Mouse (Mus musculus) neural tube, embryonic 12.5 days (tissue): ENCODE measurements around the gene Col17a1. TPM values are rescaled to one million over a fixed set of nuclear protein-coding genes. Genes with fewer than 3 reads are reported as not detected.

Experiments used
- ATAC-seq: fragments of 200-750 bp; cut with Nextera tagmentation; 2 replicates; pipeline ENCODE4 v1.8.0; 2017; ENCODE audit warnings: low read depth, mild to moderate bottlenecking, moderate TSS enrichment, moderate library complexity; ENCODE audit not compliant: low FRiP score
- H3K27ac ChIP-seq: fragments of 300-500 bp; sonication (generic); 2 replicates; pipeline ENCODE4 v1.5.1; 2016
- H3K27me3 ChIP-seq: fragments of 300-500 bp; sonication (generic); replicated peaks from 2 replicates; pipeline ENCODE4 v1.6.1; 2016; ENCODE audit warnings: mild to moderate bottlenecking
- H3K36me3 ChIP-seq: fragments of 300-500 bp; sonication (generic); 2 replicates; pipeline ENCODE4 v1.6.1; 2016; ENCODE audit warnings: mild to moderate bottlenecking
- H3K4me1 ChIP-seq: fragments of 300-500 bp; sonication (generic); 2 replicates; pipeline ENCODE4 v1.6.1; 2016
- H3K4me2 ChIP-seq: fragments of 300-500 bp; sonication (generic); replicated peaks from 2 replicates; pipeline ENCODE4 v1.6.1; 2016; ENCODE audit warnings: mild to moderate bottlenecking
- H3K4me3 ChIP-seq: fragments of 300-500 bp; sonication (generic); 2 replicates; pipeline ENCODE4 v1.5.1; 2016
- H3K9ac ChIP-seq: fragments of 300-500 bp; sonication (generic); 2 replicates; pipeline ENCODE4 v1.6.1; 2016; ENCODE audit warnings: mild to moderate bottlenecking
- H3K9me3 ChIP-seq: fragments of 300-500 bp; sonication (generic); 2 replicates; pipeline ENCODE4 v1.6.1; 2016; ENCODE audit warnings: mild to moderate bottlenecking
- WGBS: fragments of 180-500 bp; shearing (Covaris S2); methylation state at CpG from one replicate; pipeline ENCODE4 v1.1.7; 2016; 5-methylcytosine and 5-hydroxymethylcytosine counted together
- polyA plus RNA-seq: library from polyadenylated mRNA; unstranded; fragments of >200 nt; fragmentation: Nextera tagmentation; extraction: Ambion mirVana; gene quantifications from 2 replicates; pipeline ENCODE4 v1.2.1, GENCODE M21; 2016

Gene Col17a1
- 0.43 and 0.56 TPM in 2 replicates for polyA plus RNA-seq

GRCm38 (mm10) chr19:47691994-47692393 is at the start of gene Col17a1:
Gene Col17a1 (minus strand): TSS chr19:47692094.
- no peak for ATAC-seq
- no peaks in the 10 kb centered on the region for H3K36me3 ChIP-seq
- H3K4me2 ChIP-seq, result no peak within 1 kb of the TSS
- no peaks in the 10 kb centered on the region for H3K9me3 ChIP-seq
- no peak within 1 kb of the TSS for H3K9ac ChIP-seq
- 76% methylated on average over 6 of the region's 6 CpGs for WGBS
- no peaks in the 10 kb centered on the region for H3K4me1 ChIP-seq
- H3K4me3 ChIP-seq, result no peak within 1 kb of the TSS
- H3K27ac ChIP-seq, result no peak within 1 kb of the TSS
- no peaks in the 10 kb centered on the region for H3K27me3 ChIP-seq

GRCm38 (mm10) chr19:47731931-47732330 is 40.0 kb upstream of the Col17a1 start:
- Histone ChIP-seq H3K4me3 (peak overlapping the region; percentile 76), H3K27me3 (no peaks in the 10 kb centered on the region), H3K9me3 (no peaks in the 10 kb centered on the region), H3K36me3 (peaks cover 38% of the 10 kb centered on the region), H3K4me2 (peak overlapping the region; percentile 79), H3K27ac (peak overlapping the region; percentile 90), H3K4me1 (peaks cover 5% of the 10 kb centered on the region), H3K9ac (peak overlapping the region; percentile 74)
- ATAC-seq, result peak; percentile 45
- 5% methylated on average over 14 of the region's 15 CpGs for WGBS

- peaks cover 5% of the 10 kb centered on the region for H3K4me1 ChIP-seq
- H3K4me2 ChIP-seq, result peak within 1 kb of the TSS; percentile 79
- H3K9ac ChIP-seq, result peak within 1 kb of the TSS; percentile 74
- no peaks in the 10 kb centered on the region for H3K9me3 ChIP-seq
- peaks cover 35% of the 10 kb centered on the region for H3K36me3 ChIP-seq
- peak; percentile 96 for ATAC-seq
- under 1% methylated on average over 72 of the region's 72 CpGs for WGBS
- no peaks in the 10 kb centered on the region for H3K27me3 ChIP-seq
- peak within 1 kb of the TSS; percentile 90 for H3K27ac ChIP-seq
- H3K4me3 ChIP-seq, result peak within 1 kb of the TSS; percentile 76
Measured at GRCm38 (mm10) chr19:47731071-47731881, 39.4 kb upstream of the Col17a1 start, which contains the start of gene Sfr1. Gene Sfr1 (plus strand): TSS chr19:47731682.

GRCm38 (mm10) chr19:47730691-47731070 is 38.8 kb upstream of the Col17a1 start:
- Histone ChIP-seq H3K27ac (peak overlapping the region; percentile 80), H3K9ac (peak overlapping the region; percentile 74), H3K4me3 (peak overlapping the region; percentile 76), H3K4me1 (peaks cover 5% of the 10 kb centered on the region), H3K27me3 (no peaks in the 10 kb centered on the region), H3K9me3 (no peaks in the 10 kb centered on the region), H3K36me3 (peaks cover 29% of the 10 kb centered on the region), H3K4me2 (peak overlapping the region; percentile 79)
- WGBS, result 0% methylated on average over 12 of the region's 12 CpGs
- peak; percentile 78 for ATAC-seq

- Histone ChIP-seq H3K4me2 (no peak overlapping the region), H3K9me3 (no peaks in the 10 kb centered on the region), H3K36me3 (no peaks in the 10 kb centered on the region), H3K27ac (no peak overlapping the region), H3K4me1 (no peaks in the 10 kb centered on the region), H3K4me3 (no peak overlapping the region), H3K27me3 (no peaks in the 10 kb centered on the region), H3K9ac (no peak overlapping the region)
- 85% methylated on average over 7 of the region's 7 CpGs for WGBS
- no peak for ATAC-seq
Measured at GRCm38 (mm10) chr19:47725643-47726140, 33.8 kb upstream of the Col17a1 start.

GRCm38 (mm10) chr19:47724903-47725302 is 33.0 kb upstream of the Col17a1 start:
- WGBS, result 78% methylated on average over 4 of the region's 4 CpGs
- Histone ChIP-seq H3K4me1 (no peaks in the 10 kb centered on the region), H3K4me2 (no peak overlapping the region), H3K4me3 (no peak overlapping the region), H3K27ac (no peak overlapping the region), H3K36me3 (no peaks in the 10 kb centered on the region), H3K9me3 (no peaks in the 10 kb centered on the region), H3K27me3 (no peaks in the 10 kb centered on the region), H3K9ac (no peak overlapping the region)
- ATAC-seq, result no peak

- no peak for ATAC-seq
- no peak overlapping the region for H3K4me3 ChIP-seq
- H3K9ac ChIP-seq, result no peak overlapping the region
- H3K27ac ChIP-seq, result no peak overlapping the region
- no peaks in the 10 kb centered on the region for H3K27me3 ChIP-seq
- no peaks in the 10 kb centered on the region for H3K36me3 ChIP-seq
- H3K4me2 ChIP-seq, result no peak overlapping the region
- H3K4me1 ChIP-seq, result no peaks in the 10 kb centered on the region
- H3K9me3 ChIP-seq, result no peaks in the 10 kb centered on the region
- WGBS, result 53% methylated on average over 6 of the region's 6 CpGs
Measured at GRCm38 (mm10) chr19:47722471-47722870, 30.6 kb upstream of the Col17a1 start.

- no peak overlapping the region for H3K9ac ChIP-seq
- 92% methylated on average over 3 of the region's 3 CpGs for WGBS
- no peak overlapping the region for H3K4me2 ChIP-seq
- ATAC-seq, result no peak
- no peaks in the 10 kb centered on the region for H3K9me3 ChIP-seq
- H3K4me3 ChIP-seq, result no peak overlapping the region
- H3K4me1 ChIP-seq, result no peaks in the 10 kb centered on the region
- H3K27ac ChIP-seq, result no peak overlapping the region
- H3K27me3 ChIP-seq, result no peaks in the 10 kb centered on the region
- H3K36me3 ChIP-seq, result no peaks in the 10 kb centered on the region
Measured at GRCm38 (mm10) chr19:47719147-47719546, 27.3 kb upstream of the Col17a1 start.

- Histone ChIP-seq H3K27me3 (no peaks in the 10 kb centered on the region), H3K4me3 (no peak overlapping the region), H3K9ac (no peak overlapping the region), H3K9me3 (no peaks in the 10 kb centered on the region), H3K27ac (no peak overlapping the region), H3K4me1 (no peaks in the 10 kb centered on the region), H3K36me3 (no peaks in the 10 kb centered on the region), H3K4me2 (no peak overlapping the region)
- no peak for ATAC-seq
- 64% methylated on average over 2 of the region's 2 CpGs for WGBS
Measured at GRCm38 (mm10) chr19:47716144-47716543, 24.2 kb upstream of the Col17a1 start.

- no peak overlapping the region for H3K27ac ChIP-seq
- no peaks in the 10 kb centered on the region for H3K27me3 ChIP-seq
- 92% methylated on average over 9 of the region's 9 CpGs for WGBS
- ATAC-seq, result no peak
- H3K36me3 ChIP-seq, result no peaks in the 10 kb centered on the region
- H3K9ac ChIP-seq, result no peak overlapping the region
- H3K9me3 ChIP-seq, result no peaks in the 10 kb centered on the region
- no peak overlapping the region for H3K4me2 ChIP-seq
- H3K4me1 ChIP-seq, result no peaks in the 10 kb centered on the region
- H3K4me3 ChIP-seq, result no peak overlapping the region
Measured at GRCm38 (mm10) chr19:47713457-47713856, 21.6 kb upstream of the Col17a1 start.

- no peaks in the 10 kb centered on the region for H3K27me3 ChIP-seq
- no peaks in the 10 kb centered on the region for H3K36me3 ChIP-seq
- H3K9ac ChIP-seq, result no peak overlapping the region
- H3K4me2 ChIP-seq, result no peak overlapping the region
- no peak for ATAC-seq
- no peak overlapping the region for H3K4me3 ChIP-seq
- H3K27ac ChIP-seq, result no peak overlapping the region
- H3K4me1 ChIP-seq, result no peaks in the 10 kb centered on the region
- 86% methylated on average over 4 of the region's 4 CpGs for WGBS
- H3K9me3 ChIP-seq, result no peaks in the 10 kb centered on the region
Measured at GRCm38 (mm10) chr19:47710376-47710775, 18.5 kb upstream of the Col17a1 start.

GRCm38 (mm10) chr19:47705772-47706309 is 13.9 kb upstream of the Col17a1 start:
- no peak overlapping the region for H3K4me3 ChIP-seq
- H3K27me3 ChIP-seq, result no peaks in the 10 kb centered on the region
- ATAC-seq, result no peak
- H3K36me3 ChIP-seq, result no peaks in the 10 kb centered on the region
- no peak overlapping the region for H3K9ac ChIP-seq
- H3K27ac ChIP-seq, result no peak overlapping the region
- no peaks in the 10 kb centered on the region for H3K9me3 ChIP-seq
- no peak overlapping the region for H3K4me2 ChIP-seq
- H3K4me1 ChIP-seq, result no peaks in the 10 kb centered on the region
- 92% methylated on average over 8 of the region's 8 CpGs for WGBS
